Mouse (Mus musculus): ENCODE measurements around the gene Mctp2. TPM values are rescaled to one million over a fixed set of nuclear protein-coding genes. Genes with fewer than 3 reads are reported as not detected.

Gene Mctp2
- 1.3 and 1.7 TPM in 2 replicates for polyA plus RNA-seq (2012; rRNA removed)

DNA sequence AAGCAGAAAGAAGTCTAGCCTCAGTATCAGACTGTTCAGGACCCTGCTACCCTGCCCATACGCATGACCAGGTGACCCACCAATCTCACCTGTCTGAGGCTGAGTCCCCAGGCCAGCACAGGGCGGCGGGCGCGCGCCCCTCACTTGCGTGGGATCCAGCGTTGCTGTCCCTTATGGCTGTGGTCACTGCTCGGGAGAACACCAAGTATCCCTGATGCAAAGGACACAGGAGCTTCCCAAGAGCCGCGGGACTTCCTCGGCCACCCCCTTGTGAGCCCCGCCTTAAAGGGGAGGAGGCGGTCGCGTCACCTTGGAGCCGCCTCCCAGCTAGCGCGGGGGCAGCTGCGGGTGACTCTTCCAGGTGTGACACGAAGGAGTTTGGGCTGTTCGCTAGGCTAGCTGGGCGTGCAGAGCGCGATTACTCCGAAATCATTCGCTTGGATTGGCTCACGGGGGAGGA lies at the start of gene Mctp2:
Mctp2 (minus strand) TSS at position 227 of the 460 bp plus-strand sequence.
- Histone ChIP-seq H3K4me3 (replicated peaks; ENCODE audit: extremely low read depth, low read depth, low read length) (peak within 1 kb of the TSS; percentile 91), H3K4me1 (ENCODE audit: control insufficient read depth, insufficient read depth, low read length) (peaks cover 8% of the 10 kb centered on the region)
- 1% methylated on average over 28 of the region's 28 CpGs for WGBS
- TF ChIP-seq CTCF (IDR thresholded peaks at IDR 0.05; ENCODE audit: insufficient read depth, low read length): no peak
- TF ChIP-seq POLR2A (IDR thresholded peaks at IDR 0.05; ENCODE audit: borderline replicate concordance, extremely low read depth, low read depth, low read length): no peak
- peak; percentile 83 for DNase-seq

DNA sequence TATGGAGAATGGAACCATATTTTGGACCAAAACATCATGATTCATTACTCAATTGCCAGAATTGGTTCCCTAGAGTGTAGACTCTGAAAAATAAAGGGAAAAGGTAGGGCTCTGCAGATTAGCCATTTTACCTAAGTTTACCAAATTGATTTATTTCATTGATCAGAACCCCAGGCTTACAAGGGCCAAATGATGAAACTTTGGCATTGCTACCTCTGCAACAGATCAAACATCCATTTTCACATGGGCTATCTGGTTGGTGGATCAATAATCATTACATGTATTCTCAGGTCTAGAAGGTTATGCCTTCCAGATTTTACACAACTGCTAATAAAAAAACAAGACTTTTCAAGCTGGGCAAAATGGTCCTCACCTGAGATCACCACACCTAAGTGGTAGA lies 39.5 kb upstream of the Mctp2 start:
- Histone ChIP-seq H3K4me1 (ENCODE audit: control insufficient read depth, insufficient read depth, low read length) (no peaks in the 10 kb centered on the region), H3K4me3 (replicated peaks; ENCODE audit: extremely low read depth, low read depth, low read length) (no peak overlapping the region)
- no peak for DNase-seq
- TF ChIP-seq CTCF (IDR thresholded peaks at IDR 0.05; ENCODE audit: insufficient read depth, low read length) (no peak), POLR2A (IDR thresholded peaks at IDR 0.05; ENCODE audit: borderline replicate concordance, extremely low read depth, low read depth, low read length) (no peak)

DNA sequence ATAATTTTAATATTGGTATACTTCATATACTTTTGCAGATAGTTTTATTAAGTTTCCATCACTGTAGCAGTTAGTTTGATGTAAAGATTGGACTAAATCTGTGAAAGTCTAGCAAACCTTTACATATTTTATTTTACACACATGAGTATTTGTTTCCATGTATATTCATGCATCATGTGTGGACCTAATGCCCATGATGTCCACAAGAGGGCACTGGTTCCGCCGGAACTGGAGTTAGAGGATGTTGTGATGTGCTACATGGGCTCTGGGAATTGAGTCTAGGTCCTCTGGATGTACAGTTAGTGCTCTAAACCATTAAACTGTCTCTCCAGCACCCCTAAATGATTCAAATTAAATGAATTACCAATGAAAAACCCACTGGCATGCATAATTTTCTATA lies 37.3 kb upstream of the Mctp2 start:
- no peaks in the 10 kb centered on the region for H3K4me1 ChIP-seq (ENCODE audit: control insufficient read depth, insufficient read depth, low read length)
- no peak for TF ChIP-seq POLR2A (IDR thresholded peaks at IDR 0.05; ENCODE audit: borderline replicate concordance, extremely low read depth, low read depth, low read length)
- TF ChIP-seq CTCF (IDR thresholded peaks at IDR 0.05; ENCODE audit: insufficient read depth, low read length): peak; percentile 20; the same call in 1 of the 2 replicates
- H3K4me3 ChIP-seq (replicated peaks; ENCODE audit: extremely low read depth, low read depth, low read length): no peak overlapping the region
- no peak for DNase-seq
- WGBS: 71% methylated on average over 2 of the region's 2 CpGs

DNA sequence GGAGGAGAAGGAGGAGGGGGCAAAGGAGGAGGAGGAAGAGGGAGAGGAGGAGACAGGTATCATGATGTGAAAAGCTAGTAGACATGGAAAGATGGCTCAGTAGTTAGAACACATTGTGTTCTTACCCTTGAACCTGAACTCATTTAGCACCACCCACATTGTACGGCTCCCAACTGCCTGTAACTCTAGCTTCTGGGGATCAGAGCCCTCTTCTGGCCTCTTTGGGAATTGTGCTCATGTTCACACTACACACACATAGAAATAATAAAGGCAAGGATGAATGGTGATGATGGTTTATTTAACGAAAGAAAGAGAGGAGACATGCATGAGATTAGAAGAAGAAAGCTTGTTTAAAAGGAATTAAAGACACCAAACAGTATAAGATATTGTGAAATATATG lies 36.4 kb upstream of the Mctp2 start:
- no peak for TF ChIP-seq POLR2A (IDR thresholded peaks at IDR 0.05; ENCODE audit: borderline replicate concordance, extremely low read depth, low read depth, low read length)
- TF ChIP-seq CTCF (IDR thresholded peaks at IDR 0.05; ENCODE audit: insufficient read depth, low read length): no peak
- 53% methylated on average over 2 of the region's 2 CpGs for WGBS
- no peak for DNase-seq
- no peaks in the 10 kb centered on the region for H3K4me1 ChIP-seq (ENCODE audit: control insufficient read depth, insufficient read depth, low read length)
- no peak overlapping the region for H3K4me3 ChIP-seq (replicated peaks; ENCODE audit: extremely low read depth, low read depth, low read length)

DNA sequence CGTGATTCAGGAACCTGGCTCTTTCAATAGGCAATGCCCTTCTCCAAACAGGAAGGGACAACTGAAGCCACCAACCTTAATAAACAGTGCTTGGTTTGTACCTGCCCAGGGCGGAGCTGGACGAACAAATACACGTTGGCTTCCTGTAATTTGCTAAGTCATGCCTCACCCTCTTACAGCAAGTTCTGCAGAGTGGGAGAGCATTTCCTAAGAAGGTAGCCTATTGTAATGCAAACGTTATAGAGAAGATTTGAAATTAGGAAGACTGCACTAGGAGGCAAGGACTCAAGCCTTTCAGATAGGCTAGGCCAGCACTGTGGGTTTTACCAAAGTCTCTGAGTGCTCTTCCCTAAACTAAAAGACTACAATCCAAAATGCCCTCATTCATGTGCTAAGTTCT lies 19.6 kb upstream of the Mctp2 start:
- no peak for DNase-seq
- 36% methylated on average over 5 of the region's 5 CpGs for WGBS
- TF ChIP-seq POLR2A (IDR thresholded peaks at IDR 0.05; ENCODE audit: borderline replicate concordance, extremely low read depth, low read depth, low read length) (no peak), CTCF (IDR thresholded peaks at IDR 0.05; ENCODE audit: insufficient read depth, low read length) (no peak)
- H3K4me3 ChIP-seq (replicated peaks; ENCODE audit: extremely low read depth, low read depth, low read length): no peak overlapping the region
- H3K4me1 ChIP-seq (ENCODE audit: control insufficient read depth, insufficient read depth, low read length): no peaks in the 10 kb centered on the region

DNA sequence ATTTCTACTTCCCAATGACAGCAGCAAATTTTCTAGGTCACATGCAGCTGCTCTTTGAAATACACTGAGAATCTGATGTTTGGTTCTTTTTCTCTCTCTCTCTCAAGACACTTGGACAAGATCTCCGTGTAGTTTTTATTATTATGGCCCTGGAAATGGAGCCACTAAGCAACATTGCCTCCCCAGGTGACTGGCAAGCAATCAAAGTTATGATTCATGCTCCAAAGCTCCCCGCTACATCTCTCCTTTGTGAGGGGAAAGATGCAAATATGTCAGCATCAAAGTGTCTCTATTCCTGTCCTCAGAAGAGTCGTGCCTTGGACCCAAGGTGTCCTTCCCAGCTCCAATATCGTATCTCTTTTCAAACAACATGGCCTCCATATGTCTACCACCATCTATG lies 14.5 kb upstream of the Mctp2 start:
- Histone ChIP-seq H3K4me3 (replicated peaks; ENCODE audit: extremely low read depth, low read depth, low read length) (no peak overlapping the region), H3K4me1 (ENCODE audit: control insufficient read depth, insufficient read depth, low read length) (no peaks in the 10 kb centered on the region)
- 69% methylated on average over 4 of the region's 4 CpGs for WGBS
- TF ChIP-seq CTCF (IDR thresholded peaks at IDR 0.05; ENCODE audit: insufficient read depth, low read length) (no peak), POLR2A (IDR thresholded peaks at IDR 0.05; ENCODE audit: borderline replicate concordance, extremely low read depth, low read depth, low read length) (no peak)
- DNase-seq: no peak

DNA sequence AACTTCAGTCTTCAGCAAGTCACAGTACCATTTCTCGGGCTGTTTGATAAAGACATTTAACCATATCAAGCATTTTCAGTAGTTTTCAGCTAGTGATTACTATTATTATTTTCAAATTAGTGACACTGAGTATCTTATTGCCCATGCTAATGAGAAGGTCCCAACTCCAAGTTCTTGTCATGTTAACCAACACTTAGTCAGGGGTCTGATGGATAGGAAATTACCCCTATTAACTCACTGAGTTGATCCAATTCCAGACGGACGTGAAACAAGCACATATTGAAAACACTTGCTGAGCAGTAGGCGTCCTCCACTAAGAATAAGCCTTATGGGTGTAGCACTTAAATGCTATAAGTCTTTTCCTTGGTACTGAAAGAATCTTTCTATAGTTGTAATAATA lies 14.0 kb upstream of the Mctp2 start:
- no peaks in the 10 kb centered on the region for H3K4me1 ChIP-seq (ENCODE audit: control insufficient read depth, insufficient read depth, low read length)
- TF ChIP-seq CTCF (IDR thresholded peaks at IDR 0.05; ENCODE audit: insufficient read depth, low read length) (no peak), POLR2A (IDR thresholded peaks at IDR 0.05; ENCODE audit: borderline replicate concordance, extremely low read depth, low read depth, low read length) (no peak)
- 79% methylated on average over 4 of the region's 4 CpGs for WGBS
- DNase-seq: no peak
- H3K4me3 ChIP-seq (replicated peaks; ENCODE audit: extremely low read depth, low read depth, low read length): no peak overlapping the region

DNA sequence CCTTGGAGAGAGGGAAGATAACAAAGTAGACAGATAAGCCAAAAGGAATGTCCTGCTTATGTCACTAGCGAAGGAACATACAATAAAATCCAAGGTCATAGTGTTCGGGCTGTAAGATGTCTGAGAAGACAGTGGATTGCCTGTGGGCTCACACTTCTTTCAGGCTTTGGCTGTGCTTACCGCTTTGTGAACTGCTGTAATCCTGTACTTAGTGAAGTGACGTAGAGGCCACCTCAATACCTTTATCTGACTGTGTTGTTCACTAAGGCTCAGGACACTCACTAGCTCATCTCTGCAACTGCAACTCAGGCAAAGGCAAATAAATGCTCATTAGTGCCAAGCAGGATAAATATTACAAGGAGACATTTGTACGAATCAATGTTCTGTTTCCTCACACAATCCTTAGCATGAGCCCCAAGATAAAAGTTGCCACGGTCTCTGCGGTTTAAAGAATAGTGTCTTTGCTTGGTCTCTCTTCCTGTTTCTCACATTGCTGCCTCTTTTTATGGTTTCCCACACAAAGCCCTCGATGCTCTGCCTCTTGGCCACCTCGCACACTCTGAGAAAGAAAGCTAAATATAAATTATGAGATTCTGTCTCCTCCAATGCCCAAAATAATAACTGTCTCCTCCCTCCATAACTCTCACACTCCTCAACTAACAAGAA lies 8.1 kb upstream of the Mctp2 start:
- H3K4me1 ChIP-seq (ENCODE audit: control insufficient read depth, insufficient read depth, low read length): no peaks in the 10 kb centered on the region
- no peak for DNase-seq
- TF ChIP-seq POLR2A (IDR thresholded peaks at IDR 0.05; ENCODE audit: borderline replicate concordance, extremely low read depth, low read depth, low read length) (no peak), CTCF (IDR thresholded peaks at IDR 0.05; ENCODE audit: insufficient read depth, low read length) (no peak)
- H3K4me3 ChIP-seq (replicated peaks; ENCODE audit: extremely low read depth, low read depth, low read length): no peak overlapping the region
- WGBS: 55% methylated on average over 9 of the region's 9 CpGs

DNA sequence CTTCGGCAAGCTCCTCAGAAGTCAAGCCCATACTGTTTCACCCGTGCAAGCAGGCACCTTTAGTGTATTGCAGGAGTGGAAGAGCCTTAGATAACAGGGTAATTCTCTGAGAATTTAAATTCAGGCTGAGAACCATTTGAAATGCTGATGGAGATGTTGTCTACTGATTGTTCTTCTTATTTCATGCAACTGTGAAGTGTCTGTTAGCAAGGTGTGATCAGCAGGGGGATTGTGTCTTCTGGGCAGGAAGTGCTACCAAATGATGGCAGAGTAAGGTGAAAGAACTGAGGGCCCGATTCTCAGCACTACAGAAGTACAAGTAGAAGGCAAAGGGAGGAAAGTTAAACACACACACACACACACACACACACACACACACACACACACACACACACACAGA lies 7.5 kb upstream of the Mctp2 start:
- no peak overlapping the region for H3K4me3 ChIP-seq (replicated peaks; ENCODE audit: extremely low read depth, low read depth, low read length)
- 63% methylated on average over 3 of the region's 3 CpGs for WGBS
- DNase-seq: no peak
- TF ChIP-seq POLR2A (IDR thresholded peaks at IDR 0.05; ENCODE audit: borderline replicate concordance, extremely low read depth, low read depth, low read length) (no peak), CTCF (IDR thresholded peaks at IDR 0.05; ENCODE audit: insufficient read depth, low read length) (no peak)
- no peaks in the 10 kb centered on the region for H3K4me1 ChIP-seq (ENCODE audit: control insufficient read depth, insufficient read depth, low read length)

DNA sequence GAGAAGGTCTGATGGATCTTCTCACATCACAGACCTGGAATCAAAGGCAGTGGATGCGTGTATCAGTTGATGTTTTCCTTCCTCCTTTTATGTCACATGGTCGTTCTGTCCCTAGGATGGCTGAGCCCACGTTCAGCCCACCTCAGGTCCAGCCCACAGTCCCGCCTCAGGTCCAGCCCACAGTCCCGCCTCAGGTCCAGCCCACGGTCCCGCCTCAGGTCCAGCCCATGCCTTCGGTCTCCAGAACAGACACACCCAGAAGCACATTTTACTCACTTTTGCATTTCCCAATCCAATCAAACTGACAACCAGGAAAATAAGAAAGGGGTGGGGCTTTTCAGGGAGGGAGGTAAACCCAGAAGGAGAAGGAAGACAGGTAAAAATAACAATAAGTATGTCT lies 5.2 kb upstream of the Mctp2 start:
- DNase-seq: no peak
- Histone ChIP-seq H3K4me3 (replicated peaks; ENCODE audit: extremely low read depth, low read depth, low read length) (no peak overlapping the region), H3K4me1 (ENCODE audit: control insufficient read depth, insufficient read depth, low read length) (peaks cover 3% of the 10 kb centered on the region; the same call in 1 of the 2 replicates)
- TF ChIP-seq POLR2A (IDR thresholded peaks at IDR 0.05; ENCODE audit: borderline replicate concordance, extremely low read depth, low read depth, low read length) (no peak), CTCF (IDR thresholded peaks at IDR 0.05; ENCODE audit: insufficient read depth, low read length) (no peak)
- WGBS: 53% methylated on average over 7 of the region's 8 CpGs
